Mouse (Mus musculus): Measurements from ENCODE around the gene Auh.

DNA sequence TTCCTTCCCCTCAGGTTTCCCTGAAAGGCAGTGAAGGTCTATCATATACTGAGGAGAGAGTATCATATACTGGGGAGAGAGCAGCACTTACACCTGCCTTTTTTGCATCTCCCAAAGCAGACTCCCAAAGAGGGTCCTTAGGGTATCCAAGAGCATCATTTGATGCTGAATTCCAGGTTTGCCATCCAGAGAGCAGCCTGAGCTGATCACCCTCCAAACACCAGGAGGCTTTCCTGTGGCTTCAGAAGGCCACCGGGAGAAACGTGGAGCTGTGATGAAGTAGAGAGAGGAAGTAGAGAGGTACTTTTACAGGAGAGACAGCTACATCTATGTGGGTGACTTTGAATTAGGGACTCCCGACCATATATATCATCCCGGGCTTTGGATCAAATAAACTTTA lies 48.3 kb upstream of the Auh start:
- TF ChIP-seq POLR2A (IDR thresholded peaks at IDR 0.05; ENCODE audit: low read depth, low read length) = no peak
- TF ChIP-seq CTCF (conservative IDR thresholded peaks at IDR 0.05 in 1 of 2, IDR thresholded peaks at IDR 0.05 in 1 of 2; ENCODE audit: low read depth in 2 of 2, low read length in 2 of 2) = no peak
- TF ChIP-seq EP300 (IDR thresholded peaks at IDR 0.05; ENCODE audit: low read length) = no peak
- TF ChIP-seq KAT2A (IDR thresholded peaks at IDR 0.05; ENCODE audit: insufficient replicate concordance, low read length) = no peak
- TF ChIP-seq ZNF384 (IDR thresholded peaks at IDR 0.05; ENCODE audit: low read depth, low read length) = no peak
- no peak for TF ChIP-seq ZC3H11A (IDR thresholded peaks at IDR 0.05; ENCODE audit: low read depth, low read length)
- no peak for TF ChIP-seq E2F4 (IDR thresholded peaks at IDR 0.05; ENCODE audit: insufficient replicate concordance, low read depth, low read length)
- TF ChIP-seq ELF1 (IDR thresholded peaks at IDR 0.05; ENCODE audit: low read depth, low read length) = no peak
- no peak for TF ChIP-seq NRF1 (IDR thresholded peaks at IDR 0.05; ENCODE audit: low read depth, low read length)
- TF ChIP-seq MEF2A (IDR thresholded peaks at IDR 0.05; ENCODE audit: borderline replicate concordance, low read depth, low read length) = no peak
- no peak for TF ChIP-seq SMC3 (IDR thresholded peaks at IDR 0.05; ENCODE audit: low read depth, low read length)
- no peak for TF ChIP-seq USF1 (IDR thresholded peaks at IDR 0.05; ENCODE audit: low read depth, low read length)
- no peak for TF ChIP-seq JUND (conservative IDR thresholded peaks at IDR 0.05; ENCODE audit: low read depth, low read length)
- no peak for TF ChIP-seq GABPA (IDR thresholded peaks at IDR 0.05; ENCODE audit: insufficient replicate concordance, low read depth, low read length)
